Mouse (Mus musculus): ENCODE data around the gene 5730596B20Rik. TPM values are rescaled to one million over a fixed set of nuclear protein-coding genes. Genes with fewer than 3 reads are reported as not detected.
A peak's percentile ranks its signal among the peaks of the same experiment; 100 is the strongest.

Gene 5730596B20Rik
- polyA plus RNA-seq, 1 experiment from 2014 or later = 0.15 TPM

DNA sequence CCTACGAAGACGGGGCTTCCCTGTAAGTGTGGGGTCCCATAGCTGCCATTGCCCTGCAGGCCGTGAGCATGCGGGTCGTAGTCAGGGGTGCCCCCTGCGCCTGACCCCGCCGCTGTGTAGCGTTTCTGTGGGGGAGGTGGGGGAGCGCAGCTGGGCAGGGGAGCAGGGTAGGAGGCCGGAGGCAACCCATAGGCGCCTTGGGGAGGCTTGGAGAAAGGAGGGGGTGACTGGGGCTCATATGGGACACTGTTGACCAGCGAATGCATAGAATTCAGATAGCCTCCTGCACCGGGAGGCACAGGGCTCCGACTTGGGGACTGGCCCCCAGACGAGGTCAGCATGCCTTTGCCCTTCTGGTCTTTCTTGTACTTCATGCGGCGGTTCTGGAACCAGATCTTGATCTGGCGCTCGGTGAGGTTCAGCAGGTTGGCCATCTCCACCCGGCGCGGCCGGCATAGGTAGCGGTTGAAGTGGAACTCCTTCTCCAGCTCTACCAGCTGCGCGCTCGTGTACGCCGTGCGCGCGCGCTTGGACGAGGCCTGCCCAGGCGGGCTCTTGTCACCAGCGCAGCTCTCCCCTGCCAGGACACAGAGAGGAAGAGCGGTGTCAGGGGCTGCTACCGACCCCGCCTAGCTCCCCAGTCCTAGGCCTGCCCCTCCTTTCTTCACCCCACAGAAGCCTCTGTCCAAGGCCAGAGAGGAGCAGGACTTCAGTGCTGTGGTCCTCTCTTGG lies 7.0 kb upstream of the 5730596B20Rik start:
- Histone ChIP-seq H3K27me3 (replicated peaks) (peaks cover 90% of the 10 kb centered on the region), H3K4me1 (replicated peaks) (peaks cover 19% of the 10 kb centered on the region), H3K4me2 (peak overlapping the region; percentile 17), H3K36me3 (no peaks in the 10 kb centered on the region), H3K9me3 (replicated peaks) (no peaks in the 10 kb centered on the region), H3K4me3 (0 out of 2 replicates have a peak overlapping the region, but pooled peaks have one; percentile 1), H3K9ac (no peak overlapping the region), H3K27ac (ENCODE audit: poor library complexity, severe bottlenecking) (no peak overlapping the region)
- peak; percentile 33; the same call in 1 of the 2 replicates for ATAC-seq (ENCODE audit: insufficient number of reproducible peaks, low FRiP score)
- 2% methylated on average over 40 of the region's 40 CpGs for WGBS

DNA sequence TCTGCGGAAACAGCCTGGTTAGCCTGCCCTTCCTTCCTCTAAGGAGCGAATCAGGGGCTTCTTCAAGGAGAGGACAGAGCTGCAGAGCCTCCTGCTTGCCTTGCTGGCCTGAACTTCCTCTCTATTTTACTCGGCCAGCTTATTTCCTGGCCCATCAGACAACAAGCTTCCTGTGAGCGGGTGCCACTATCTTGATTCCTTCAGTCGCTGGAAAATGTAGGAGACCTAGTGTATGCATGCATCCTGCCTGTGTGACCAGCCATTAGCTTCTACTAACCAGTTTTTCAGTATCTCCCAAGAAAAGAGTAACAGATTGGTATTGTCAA lies 6.4 kb upstream of the 5730596B20Rik start:
- Histone ChIP-seq H3K4me1 (replicated peaks) (peaks cover 24% of the 10 kb centered on the region), H3K4me3 (no peak overlapping the region), H3K27me3 (replicated peaks) (peaks cover 90% of the 10 kb centered on the region), H3K9me3 (replicated peaks) (no peaks in the 10 kb centered on the region), H3K36me3 (no peaks in the 10 kb centered on the region), H3K4me2 (peak overlapping the region; percentile 17; the same call in 1 of the 2 replicates), H3K27ac (ENCODE audit: poor library complexity, severe bottlenecking) (no peak overlapping the region), H3K9ac (no peak overlapping the region)
- 5% methylated on average over 5 of the region's 5 CpGs for WGBS
- no peak for ATAC-seq (ENCODE audit: insufficient number of reproducible peaks, low FRiP score)

DNA sequence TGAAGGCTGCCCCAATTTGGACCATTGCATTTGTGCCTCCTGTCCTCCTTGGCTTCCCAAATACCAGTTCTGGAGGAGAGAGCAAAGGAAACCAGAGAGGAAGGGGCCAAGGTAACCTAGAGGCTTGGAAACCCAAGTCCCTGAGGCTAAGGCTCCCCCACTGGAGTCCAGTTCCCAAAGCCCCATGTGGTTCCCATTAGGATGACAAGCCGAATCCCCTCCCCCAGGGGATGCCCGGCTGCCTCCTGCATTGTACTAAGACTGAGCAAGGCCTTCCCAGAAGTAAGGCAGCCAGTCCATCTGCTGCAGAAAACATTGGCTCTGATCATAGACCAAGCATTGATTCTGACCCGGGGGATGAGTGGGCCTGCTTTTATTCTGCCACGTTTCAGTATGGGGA lies 6.0 kb upstream of the 5730596B20Rik start:
- Histone ChIP-seq H3K9ac (no peak overlapping the region), H3K4me1 (replicated peaks) (peaks cover 25% of the 10 kb centered on the region), H3K9me3 (replicated peaks) (no peaks in the 10 kb centered on the region), H3K4me2 (no peak overlapping the region), H3K27me3 (replicated peaks) (peaks cover 90% of the 10 kb centered on the region), H3K36me3 (no peaks in the 10 kb centered on the region), H3K27ac (ENCODE audit: poor library complexity, severe bottlenecking) (no peak overlapping the region), H3K4me3 (no peak overlapping the region)
- ATAC-seq (ENCODE audit: insufficient number of reproducible peaks, low FRiP score) = no peak
- 9% methylated on average over 4 of the region's 4 CpGs for WGBS

DNA sequence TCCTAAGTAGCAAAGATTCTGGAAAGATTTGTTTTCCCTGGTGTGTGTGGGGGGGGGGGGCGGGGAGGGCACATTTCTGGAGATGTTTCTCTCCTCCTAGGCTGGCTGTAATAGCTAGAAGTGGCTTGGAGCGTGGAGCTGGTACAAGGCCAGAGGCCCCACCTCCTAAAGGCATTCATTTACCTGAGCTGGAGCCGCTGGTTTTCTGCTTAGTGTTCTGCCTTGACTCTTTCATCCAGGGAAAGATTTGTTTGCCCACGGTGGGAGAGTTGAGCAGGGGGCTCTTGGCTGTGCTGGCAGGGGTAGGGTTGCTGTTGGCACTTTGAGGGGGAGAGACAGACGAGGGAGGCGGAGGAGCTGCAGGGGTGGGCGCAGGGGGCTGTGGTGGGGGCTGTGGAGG lies 5.4 kb upstream of the 5730596B20Rik start:
- H3K4me3 ChIP-seq = peak overlapping the region; percentile 24
- no peak for ATAC-seq (ENCODE audit: insufficient number of reproducible peaks, low FRiP score)
- H3K9me3 ChIP-seq (replicated peaks) = no peaks in the 10 kb centered on the region
- H3K9ac ChIP-seq = no peak overlapping the region
- H3K27ac ChIP-seq (ENCODE audit: poor library complexity, severe bottlenecking) = no peak overlapping the region
- peaks cover 25% of the 10 kb centered on the region for H3K4me1 ChIP-seq (replicated peaks)
- peak overlapping the region; percentile 49 for H3K4me2 ChIP-seq
- H3K27me3 ChIP-seq (replicated peaks) = peaks cover 90% of the 10 kb centered on the region
- H3K36me3 ChIP-seq = no peaks in the 10 kb centered on the region
- 21% methylated on average over 7 of the region's 7 CpGs for WGBS

DNA sequence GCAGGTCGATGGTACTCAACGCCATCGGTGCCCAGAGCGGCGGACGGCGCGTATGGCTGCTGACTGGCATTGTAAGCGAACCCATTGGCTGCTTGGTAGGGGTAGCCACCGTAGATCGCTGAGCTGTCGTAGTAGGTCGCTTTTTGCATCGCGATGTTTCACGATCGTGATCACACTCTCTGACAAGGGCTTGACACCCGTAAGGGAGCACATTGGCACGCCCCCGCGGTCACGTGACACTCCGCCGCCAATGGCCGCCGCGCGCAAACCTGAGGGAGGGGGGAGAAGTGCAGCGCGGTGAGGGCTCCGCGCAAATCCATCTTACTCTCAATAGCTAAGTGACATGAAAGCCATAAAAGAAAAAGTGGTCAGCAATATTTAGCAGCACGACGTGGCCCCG lies 4.8 kb upstream of the 5730596B20Rik start:
- Histone ChIP-seq H3K27ac (ENCODE audit: poor library complexity, severe bottlenecking) (no peak overlapping the region), H3K4me2 (peak overlapping the region; percentile 49), H3K4me3 (peak overlapping the region; percentile 24), H3K27me3 (replicated peaks) (peaks cover 90% of the 10 kb centered on the region), H3K9me3 (replicated peaks) (no peaks in the 10 kb centered on the region), H3K36me3 (no peaks in the 10 kb centered on the region), H3K9ac (no peak overlapping the region), H3K4me1 (replicated peaks) (peaks cover 25% of the 10 kb centered on the region)
- no peak for ATAC-seq (ENCODE audit: insufficient number of reproducible peaks, low FRiP score)
- WGBS = under 1% methylated on average over 35 of the region's 35 CpGs

DNA sequence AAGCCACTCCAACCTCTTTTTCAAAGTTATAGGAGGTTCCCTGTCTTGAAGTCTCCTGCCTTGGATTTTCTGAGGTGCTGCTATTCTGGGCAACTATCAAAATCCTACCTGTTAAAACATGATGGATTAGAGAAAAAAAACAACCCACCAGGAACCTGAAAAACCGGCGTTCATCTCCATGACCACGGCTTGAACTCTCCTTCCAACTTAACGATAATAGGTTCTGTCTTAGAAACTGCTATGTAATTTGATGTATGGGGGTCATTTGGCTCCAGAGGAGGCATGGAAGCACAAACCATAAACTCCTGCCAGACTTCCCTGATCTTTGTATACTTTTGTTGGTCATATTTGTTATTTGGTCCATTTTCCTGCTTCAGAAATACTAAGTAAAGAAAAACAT lies 3.6 kb upstream of the 5730596B20Rik start:
- H3K36me3 ChIP-seq = no peaks in the 10 kb centered on the region
- no peak for ATAC-seq (ENCODE audit: insufficient number of reproducible peaks, low FRiP score)
- no peak overlapping the region for H3K4me3 ChIP-seq
- peaks cover 90% of the 10 kb centered on the region for H3K27me3 ChIP-seq (replicated peaks)
- H3K27ac ChIP-seq (ENCODE audit: poor library complexity, severe bottlenecking) = no peak overlapping the region
- H3K9me3 ChIP-seq (replicated peaks) = no peaks in the 10 kb centered on the region
- peaks cover 25% of the 10 kb centered on the region for H3K4me1 ChIP-seq (replicated peaks)
- H3K9ac ChIP-seq = no peak overlapping the region
- 6% methylated on average over 4 of the region's 4 CpGs for WGBS
- H3K4me2 ChIP-seq = 0 out of 2 replicates have a peak overlapping the region, but pooled peaks have one; percentile 49

DNA sequence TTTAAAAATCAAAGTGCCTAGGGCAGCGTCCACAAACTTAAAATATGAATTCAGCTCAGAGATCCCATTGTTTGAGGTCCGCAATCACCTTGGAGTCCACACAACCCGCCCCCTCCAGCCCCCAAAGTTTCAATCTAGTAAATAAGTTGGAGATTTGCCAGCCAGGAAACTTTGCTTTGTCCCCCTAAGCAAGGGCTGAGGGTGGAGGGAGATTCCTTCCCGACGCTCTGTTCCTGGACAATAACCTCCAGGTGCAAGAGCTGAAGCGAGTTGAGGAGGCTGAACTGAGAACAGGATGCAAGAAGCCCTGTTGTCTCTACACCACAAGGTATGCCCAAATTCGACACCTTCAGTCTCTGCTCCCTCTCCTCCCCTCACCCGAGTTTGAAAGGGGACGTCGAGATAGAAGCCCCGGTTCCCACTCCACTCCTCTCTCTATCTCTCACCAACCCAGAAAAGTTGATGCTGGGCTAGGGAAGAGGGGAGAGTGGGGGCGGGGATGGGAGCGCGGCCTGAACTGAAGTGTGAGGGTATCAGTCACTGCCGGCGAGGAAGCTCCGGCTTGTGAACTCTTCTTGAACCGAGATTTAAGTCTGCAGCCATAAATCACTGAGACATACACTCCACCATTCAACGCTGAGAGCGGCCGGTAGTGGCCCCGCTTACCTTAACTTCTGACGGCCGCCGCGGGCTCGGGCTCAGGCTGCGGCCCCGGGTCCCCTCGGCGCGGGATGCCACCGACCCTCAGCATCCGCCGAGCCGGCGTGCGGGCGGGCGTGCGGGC lies 2.1 kb upstream of the 5730596B20Rik start:
- Histone ChIP-seq H3K27me3 (replicated peaks) (peaks cover 95% of the 10 kb centered on the region), H3K9ac (peak overlapping the region; percentile 21; the same call in 1 of the 2 replicates), H3K4me1 (replicated peaks) (peaks cover 24% of the 10 kb centered on the region), H3K4me2 (peak overlapping the region; percentile 47), H3K4me3 (peak overlapping the region; percentile 40), H3K36me3 (no peaks in the 10 kb centered on the region), H3K9me3 (replicated peaks) (no peaks in the 10 kb centered on the region), H3K27ac (ENCODE audit: poor library complexity, severe bottlenecking) (peak overlapping the region; percentile 61)
- ATAC-seq (ENCODE audit: insufficient number of reproducible peaks, low FRiP score) = peak; percentile 45; the same call in 1 of the 2 replicates
- whole genome bisulfite sequencing = under 1% methylated on average over 41 of the region's 41 CpGs

DNA sequence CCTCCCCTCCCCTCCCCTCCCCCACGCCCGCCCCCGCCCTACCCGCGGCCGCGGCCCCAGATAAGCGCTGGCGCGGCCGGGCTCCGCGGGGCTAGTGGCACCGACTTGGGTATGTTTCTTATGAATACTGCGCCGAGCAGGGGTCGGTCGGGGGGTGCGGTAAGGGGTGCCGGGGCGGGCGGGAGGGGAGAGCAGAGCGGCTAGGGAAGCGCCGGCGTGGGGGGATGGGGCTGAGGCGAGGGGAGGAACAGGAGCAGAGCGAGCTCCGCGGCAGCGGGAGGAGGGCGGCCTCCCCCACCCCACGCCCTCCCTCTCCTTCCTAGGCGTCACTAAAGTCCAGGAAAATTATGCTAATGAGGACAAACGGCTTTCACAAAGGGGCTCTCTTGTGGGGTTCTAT lies 1.4 kb upstream of the 5730596B20Rik start:
- H3K9me3 ChIP-seq (replicated peaks) = no peaks in the 10 kb centered on the region
- no peak for ATAC-seq (ENCODE audit: insufficient number of reproducible peaks, low FRiP score)
- H3K4me1 ChIP-seq (replicated peaks) = peaks cover 17% of the 10 kb centered on the region
- peak overlapping the region; percentile 61 for H3K27ac ChIP-seq (ENCODE audit: poor library complexity, severe bottlenecking)
- WGBS = 3% methylated on average over 18 of the region's 35 CpGs
- peak overlapping the region; percentile 40 for H3K4me3 ChIP-seq
- no peaks in the 10 kb centered on the region for H3K36me3 ChIP-seq
- peaks cover 95% of the 10 kb centered on the region for H3K27me3 ChIP-seq (replicated peaks)
- peak overlapping the region; percentile 47 for H3K4me2 ChIP-seq
- H3K9ac ChIP-seq = peak overlapping the region; percentile 21; the same call in 1 of the 2 replicates

DNA sequence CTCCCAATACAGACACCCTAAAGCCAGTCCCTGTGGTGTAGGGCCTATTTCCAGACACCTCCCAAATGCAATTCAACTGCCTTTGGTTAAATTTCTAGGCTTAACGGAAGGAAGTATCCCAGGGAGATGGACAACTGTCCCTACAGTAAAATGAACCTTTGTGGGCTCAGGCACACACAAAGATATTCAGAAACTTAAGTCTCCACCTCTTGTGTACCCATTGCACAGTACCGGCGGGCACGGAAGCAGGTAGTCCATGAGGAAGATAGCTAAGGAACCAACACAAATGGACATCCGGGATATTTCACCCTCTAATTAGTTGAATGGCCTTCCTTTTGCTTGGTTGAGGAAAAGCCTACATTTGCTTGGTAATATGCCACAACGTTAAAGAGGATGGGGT lies 907 bp upstream of the 5730596B20Rik start:
- Histone ChIP-seq H3K36me3 (no peaks in the 10 kb centered on the region), H3K4me2 (peak overlapping the region; percentile 47), H3K4me1 (replicated peaks) (peaks cover 16% of the 10 kb centered on the region), H3K4me3 (peak overlapping the region; percentile 40), H3K27me3 (replicated peaks) (peaks cover 95% of the 10 kb centered on the region), H3K9ac (no peak overlapping the region), H3K27ac (ENCODE audit: poor library complexity, severe bottlenecking) (no peak overlapping the region), H3K9me3 (replicated peaks) (no peaks in the 10 kb centered on the region)
- under 1% methylated on average over 6 of the region's 6 CpGs for WGBS
- ATAC-seq (ENCODE audit: insufficient number of reproducible peaks, low FRiP score) = no peak

DNA sequence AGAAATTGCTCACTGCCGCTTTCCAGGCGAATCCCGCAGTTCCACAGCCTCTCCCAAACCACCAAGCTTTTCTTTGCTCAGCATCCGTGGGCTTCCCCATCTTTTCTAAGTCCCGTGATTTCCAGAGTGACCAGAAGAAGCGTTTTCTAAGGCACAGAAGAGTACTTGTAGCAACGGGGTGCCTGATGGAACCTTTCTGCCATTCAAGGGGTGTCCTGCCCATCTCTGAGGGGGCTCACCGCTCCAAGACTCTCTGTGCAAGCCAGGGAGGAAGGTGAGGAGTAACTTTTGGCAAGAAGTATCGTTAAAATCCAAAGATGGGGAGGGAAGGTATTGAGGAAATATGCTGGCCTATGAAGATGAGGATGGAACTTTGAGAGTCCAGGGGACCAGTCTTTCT lies 508 bp downstream of the 5730596B20Rik start:
- no peak for ATAC-seq (ENCODE audit: insufficient number of reproducible peaks, low FRiP score)
- Histone ChIP-seq H3K36me3 (no peaks in the 10 kb centered on the region), H3K4me1 (replicated peaks) (peaks cover 8% of the 10 kb centered on the region), H3K4me3 (peak overlapping the region; percentile 17; the same call in 1 of the 2 replicates), H3K9me3 (replicated peaks) (no peaks in the 10 kb centered on the region), H3K9ac (no peak overlapping the region), H3K27me3 (replicated peaks) (peaks cover 95% of the 10 kb centered on the region), H3K4me2 (peak overlapping the region; percentile 47), H3K27ac (ENCODE audit: poor library complexity, severe bottlenecking) (no peak overlapping the region)
- 6% methylated on average over 9 of the region's 9 CpGs for WGBS

DNA sequence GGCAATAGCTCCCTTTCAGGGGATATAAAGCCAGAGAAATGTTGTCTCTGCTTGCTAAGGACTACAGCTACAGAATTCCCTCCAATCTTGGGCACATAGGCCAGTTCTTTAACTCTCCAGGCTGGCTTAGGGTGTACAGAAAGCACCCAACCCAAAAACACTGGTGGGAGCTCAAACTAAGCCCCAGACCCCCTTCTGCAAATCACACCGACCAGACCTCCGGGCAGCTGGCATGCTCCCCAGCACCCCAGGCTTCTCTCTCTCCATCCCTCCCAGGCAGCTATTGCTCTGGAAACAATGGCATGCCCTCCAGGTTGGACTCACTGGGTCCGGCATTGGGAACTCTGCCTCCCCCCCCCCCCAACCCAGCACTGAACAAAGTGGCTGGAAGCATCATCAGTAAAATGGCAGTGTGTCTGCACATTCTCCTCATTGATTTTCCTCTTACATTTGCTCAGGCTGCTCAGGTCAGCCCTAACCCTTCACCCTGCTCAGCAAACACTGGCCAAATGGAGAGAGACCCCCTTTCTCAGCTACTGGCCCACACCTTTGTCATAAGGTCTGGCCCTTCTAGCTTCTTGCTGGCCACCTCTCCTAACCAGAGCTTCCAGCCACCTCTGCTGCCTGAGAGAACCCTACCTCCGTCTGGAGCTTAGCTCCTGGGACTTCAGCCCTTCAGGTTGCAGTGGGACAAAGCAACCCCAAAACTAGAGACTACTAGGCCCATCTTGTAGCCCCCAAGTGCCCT lies 1.8 kb downstream of the 5730596B20Rik start:
- H3K27ac ChIP-seq (ENCODE audit: poor library complexity, severe bottlenecking) = no peak overlapping the region
- no peak overlapping the region for H3K9ac ChIP-seq
- peaks cover 97% of the 10 kb centered on the region for H3K27me3 ChIP-seq (replicated peaks)
- peaks cover 6% of the 10 kb centered on the region for H3K4me1 ChIP-seq (replicated peaks)
- H3K36me3 ChIP-seq = no peaks in the 10 kb centered on the region
- peak overlapping the region; percentile 5; the same call in 1 of the 2 replicates for H3K4me3 ChIP-seq
- H3K4me2 ChIP-seq = peak overlapping the region; percentile 20; the same call in 1 of the 2 replicates
- WGBS = 4% methylated on average over 4 of the region's 4 CpGs
- ATAC-seq (ENCODE audit: insufficient number of reproducible peaks, low FRiP score) = no peak
- H3K9me3 ChIP-seq (replicated peaks) = no peaks in the 10 kb centered on the region
